Mouse (Mus musculus) testis, adult 2 months (tissue): ENCODE measurements around the gene Rbms3.

Experiments used
- CTCF ChIP-seq: fragments of 200-500 bp; IDR thresholded peaks from 2 replicates; pipeline ENCODE4 v1.5.1; 2012; ENCODE audit warnings: low read depth, mild to moderate bottlenecking, inconsistent platforms, low read length, moderate library complexity; ENCODE audit not compliant: control insufficient read depth, insufficient read depth, insufficient replicate concordance
- POLR2A ChIP-seq: fragments of 200-500 bp; IDR thresholded peaks from 2 replicates; pipeline ENCODE4 v1.6.1; 2012; ENCODE audit warnings: low read depth, mild to moderate bottlenecking, inconsistent platforms, low read length, moderate library complexity; ENCODE audit not compliant: control insufficient read depth

DNA sequence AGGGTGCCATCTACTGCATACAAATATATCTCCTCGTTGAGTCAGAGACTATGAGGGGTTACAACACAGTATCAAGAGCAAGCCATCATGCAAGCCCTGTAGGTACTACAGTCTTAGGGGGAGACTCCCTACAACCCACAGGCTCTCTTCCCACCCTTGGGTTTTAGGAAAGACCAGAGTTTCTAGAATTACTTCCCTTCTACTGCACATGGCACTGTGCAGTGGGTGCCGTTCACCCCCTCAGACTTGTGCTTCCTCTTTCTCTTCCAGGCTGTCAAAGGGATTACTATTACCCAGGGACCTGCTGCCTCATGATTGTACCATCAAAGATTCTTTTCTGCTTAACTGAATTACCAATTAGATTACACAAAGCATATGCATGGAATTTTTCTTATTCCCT is 16.4 kb upstream of the Rbms3 start:
- no peak for TF ChIP-seq CTCF
- no peak for TF ChIP-seq POLR2A
